Mouse (Mus musculus) neutrophil, adult 5-6 weeks (primary cell): ENCODE measurements around the gene Hdlbp. TPM values are rescaled to one million over a fixed set of nuclear protein-coding genes. Genes with fewer than 3 reads are reported as not detected.
A peak's percentile ranks its signal among the peaks of the same experiment; 100 is the strongest.
"Not testable (repeated sequence)": the region's sequence is repeated elsewhere in the genome, so short reads cannot be mapped to it uniquely, and the experiment has no call there.

Source experiments
- ATAC-seq: fragments of 151-379, 151-347 bp; 2 replicates; pipeline ENCODE4 v1.8.0; 2017; ENCODE audit warnings: mild to moderate bottlenecking, moderate TSS enrichment; ENCODE audit not compliant: insufficient number of reproducible peaks, poor library complexity, low FRiP score, severe bottlenecking; ENCODE audit errors: extremely low read depth
- total RNA-seq: library from RNA; stranded (forward); fragments of 200-1000 nt; gene quantifications from 2 replicates; pipeline ENCODE4 v1.2.3, GENCODE M21; 2017

The Hdlbp gene
- 61.7 and 62.9 TPM in 2 replicates for total RNA-seq

DNA sequence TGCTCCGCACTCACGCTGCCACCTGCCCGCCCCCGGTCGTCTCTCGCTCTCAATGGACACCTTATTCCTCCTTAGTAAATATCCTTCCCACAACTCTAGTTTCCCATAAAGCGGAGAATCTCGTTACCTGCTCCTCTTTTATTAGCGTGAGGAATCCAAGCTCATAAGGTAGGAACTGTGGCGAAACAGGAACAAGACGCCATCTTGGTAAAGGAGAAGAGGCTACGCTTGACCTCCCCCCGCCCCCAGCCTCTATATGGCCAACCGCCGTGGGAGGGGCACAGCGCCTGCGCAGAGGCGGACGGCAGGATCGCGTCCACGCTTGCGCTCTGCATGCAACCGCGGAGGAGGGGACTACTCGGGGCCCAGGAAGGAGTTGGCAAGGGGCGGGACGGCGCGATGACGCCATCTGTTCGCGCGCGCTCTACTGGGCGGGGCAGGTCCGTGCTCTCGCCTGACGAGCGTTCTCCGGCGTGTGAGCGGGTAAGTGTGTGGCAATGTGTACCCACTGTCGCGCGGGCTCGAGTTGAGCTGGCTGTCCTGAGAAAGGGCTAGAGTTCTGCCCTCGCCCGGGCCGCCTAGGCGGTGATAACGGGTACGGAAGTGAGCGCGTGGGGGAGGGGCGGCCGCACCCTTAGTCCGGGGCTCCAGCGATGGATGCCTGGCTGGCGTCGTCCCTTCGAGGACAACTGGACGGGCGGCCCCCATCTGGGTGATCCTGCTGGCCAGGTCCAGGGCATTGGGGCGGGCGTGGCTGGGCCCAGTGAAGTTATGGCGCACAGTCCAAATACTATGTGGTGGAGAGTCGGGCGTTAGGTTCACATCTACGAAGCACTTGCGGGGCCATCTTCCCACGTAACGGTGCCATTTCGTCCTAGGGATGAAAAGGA is at the start of gene Hdlbp:
Hdlbp (minus strand) TSS at position 230 of the 890 bp plus-strand sequence.
- ATAC-seq = peak; percentile 84

GRCm38 (mm10) chr1:93522325-93522724 is 43.7 kb upstream of the Hdlbp start:
- no peak for ATAC-seq

DNA sequence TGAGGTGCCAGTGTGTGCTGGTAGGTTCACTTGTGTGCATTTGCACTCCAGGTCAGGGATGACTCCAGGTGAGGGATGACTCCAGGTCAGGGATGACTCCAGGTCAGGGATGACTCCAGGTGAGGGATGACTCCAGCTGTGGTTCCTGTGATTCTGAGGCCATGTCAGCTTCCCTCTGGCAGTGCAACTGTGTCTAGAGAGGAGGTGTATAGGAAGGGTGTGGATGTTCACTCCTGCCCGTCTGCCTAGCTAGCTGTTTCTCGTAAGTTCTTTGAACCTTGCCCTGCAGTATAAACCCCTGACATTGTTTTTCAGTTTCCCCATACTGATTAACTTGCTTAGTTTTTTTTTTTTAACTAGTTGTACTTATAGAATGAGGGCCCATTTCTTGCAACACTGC is 42.9 kb upstream of the Hdlbp start:
- ATAC-seq = no peak

DNA sequence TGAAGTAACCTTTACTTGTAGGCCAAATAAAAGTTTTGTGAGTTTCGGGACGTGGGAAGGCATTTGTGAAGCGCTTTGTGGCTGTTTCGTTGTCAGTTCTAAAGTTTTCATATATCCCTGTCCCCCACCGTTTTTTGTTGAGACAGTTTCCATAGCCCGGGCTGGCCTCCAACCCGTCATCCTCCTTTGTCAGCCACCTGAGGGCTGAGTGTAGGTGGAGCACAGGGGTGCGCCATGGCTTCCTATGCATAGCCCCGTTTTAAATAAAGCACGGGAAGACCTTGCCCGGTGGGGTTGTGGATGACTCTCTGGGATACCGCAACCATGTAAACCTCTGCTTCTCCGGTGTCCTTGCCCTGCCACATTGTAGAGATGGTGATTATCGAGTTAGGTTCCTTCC is 34.6 kb upstream of the Hdlbp start:
- no peak for ATAC-seq

DNA sequence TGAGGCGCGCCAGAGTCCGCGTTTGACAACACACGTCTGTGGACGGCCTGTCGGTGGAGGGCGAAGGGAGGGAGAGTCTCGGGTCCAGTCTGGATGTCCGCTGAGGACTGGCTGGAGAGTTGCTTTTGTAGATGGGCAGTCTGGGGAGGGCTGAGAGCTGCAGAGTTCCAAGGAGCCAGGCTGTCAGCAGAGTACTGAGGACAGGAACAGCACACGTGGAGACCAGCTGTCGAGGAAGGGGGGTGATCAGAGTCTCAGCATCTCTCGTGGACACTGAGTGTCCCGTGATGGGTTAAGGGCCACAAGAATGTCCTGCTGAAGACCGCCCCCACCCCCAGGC is 33.7 kb upstream of the Hdlbp start:
- no peak for ATAC-seq

DNA sequence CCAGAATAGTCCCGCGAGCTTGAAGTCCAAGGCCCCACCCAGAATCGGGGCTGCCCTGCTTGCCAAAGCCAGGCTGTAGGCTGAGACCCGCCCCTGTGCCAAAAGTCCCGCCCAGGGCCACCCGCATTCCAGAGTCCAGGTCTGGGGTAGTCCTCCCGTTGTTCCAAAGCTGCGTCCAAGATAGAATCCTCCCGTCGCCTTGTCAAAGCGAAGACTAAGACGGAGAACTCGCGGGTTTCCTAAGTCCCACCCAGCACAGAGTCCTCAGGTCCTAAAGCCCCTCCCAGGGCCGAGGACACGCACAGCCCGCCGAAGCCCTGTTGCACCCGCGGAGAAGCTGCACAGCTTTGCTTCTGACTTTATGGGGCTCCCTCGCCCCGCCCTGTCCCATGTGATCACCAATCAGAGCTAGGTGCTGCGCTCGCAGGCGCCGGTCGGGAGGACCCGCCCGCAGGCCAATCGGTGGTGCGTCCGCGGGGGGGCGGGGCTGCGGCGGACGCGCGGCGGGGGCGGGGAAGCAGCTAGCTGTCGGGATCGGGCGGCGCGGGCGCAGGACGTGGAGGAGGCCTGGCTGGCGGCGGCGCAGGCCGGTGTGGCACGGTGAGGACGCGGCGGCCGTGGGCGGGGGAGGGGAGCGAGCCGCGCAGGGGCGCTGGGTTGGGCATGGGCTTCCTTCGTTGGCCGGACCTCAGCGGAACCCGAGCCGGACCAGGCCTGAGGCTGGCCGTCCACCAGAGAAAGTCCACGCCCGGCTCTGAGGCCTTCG is 33.2 kb upstream of the Hdlbp start, which contains the start of gene Farp2:
Farp2 (plus strand) TSS at position 495 of the 766 bp plus-strand sequence.
- peak; percentile 93 for ATAC-seq

DNA sequence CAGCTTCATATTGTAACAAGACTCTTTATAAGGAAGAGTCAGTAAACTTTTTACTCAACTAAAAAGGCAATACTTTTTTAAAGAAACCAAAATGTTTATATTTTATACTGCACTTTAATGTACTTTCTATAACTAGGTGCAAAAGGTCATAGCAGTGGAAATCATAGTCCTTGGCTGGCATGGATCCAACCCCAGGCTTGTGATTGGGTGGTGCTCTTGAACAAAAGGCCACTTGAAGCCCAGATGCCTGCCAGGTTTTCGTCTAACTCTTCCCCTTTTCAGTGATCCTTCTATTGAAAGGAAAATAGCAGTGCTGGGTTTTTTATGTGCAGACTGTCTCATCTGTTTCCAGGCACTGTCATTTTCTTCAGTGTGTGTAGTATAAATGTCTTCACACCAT is 30.0 kb upstream of the Hdlbp start:
- not testable (repeated sequence) for ATAC-seq

- peak; percentile 39; the same call in 1 of the 2 replicates for ATAC-seq
These were observed 28.5 kb upstream of the Hdlbp start for GRCm38 (mm10) chr1:93506944-93507676.

DNA sequence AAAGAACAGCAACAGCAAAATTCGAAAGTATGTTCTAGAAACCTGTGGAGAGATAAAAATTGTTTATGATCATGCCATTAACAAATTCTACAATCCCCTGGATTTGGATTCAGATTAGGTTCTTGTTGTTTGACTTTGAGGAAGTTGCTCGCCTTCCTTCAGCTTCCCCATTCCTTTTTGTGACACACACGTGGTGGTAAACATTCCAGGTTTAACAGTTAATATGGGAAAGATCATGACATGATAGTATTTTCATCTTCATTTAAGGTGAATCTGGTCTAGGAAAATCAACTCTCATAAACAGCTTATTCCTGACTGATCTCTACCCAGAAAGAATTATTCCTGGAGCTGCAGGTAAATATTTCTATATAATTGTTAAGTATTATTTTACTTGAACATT is 16.7 kb upstream of the Hdlbp start:
- no peak for ATAC-seq

DNA sequence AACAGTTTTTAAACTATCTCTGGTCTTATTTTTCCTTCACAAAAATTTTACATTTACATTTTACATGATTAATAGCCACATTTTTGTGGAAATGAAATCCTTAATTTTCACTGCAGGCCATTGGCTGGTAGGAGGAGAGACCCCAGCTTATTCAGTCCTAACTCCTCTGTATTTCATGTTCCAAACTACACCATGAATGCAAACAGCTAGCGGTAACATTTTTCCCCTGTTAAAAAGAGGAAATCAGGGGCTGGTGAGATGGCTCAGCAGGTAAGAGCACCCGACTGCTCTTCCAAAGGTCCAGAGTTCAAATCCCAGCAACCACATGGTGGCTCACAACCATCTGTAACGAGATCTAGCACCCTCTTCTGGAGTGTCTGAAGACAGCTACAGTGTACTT is 7.7 kb upstream of the Hdlbp start:
- not testable (repeated sequence) for ATAC-seq

DNA sequence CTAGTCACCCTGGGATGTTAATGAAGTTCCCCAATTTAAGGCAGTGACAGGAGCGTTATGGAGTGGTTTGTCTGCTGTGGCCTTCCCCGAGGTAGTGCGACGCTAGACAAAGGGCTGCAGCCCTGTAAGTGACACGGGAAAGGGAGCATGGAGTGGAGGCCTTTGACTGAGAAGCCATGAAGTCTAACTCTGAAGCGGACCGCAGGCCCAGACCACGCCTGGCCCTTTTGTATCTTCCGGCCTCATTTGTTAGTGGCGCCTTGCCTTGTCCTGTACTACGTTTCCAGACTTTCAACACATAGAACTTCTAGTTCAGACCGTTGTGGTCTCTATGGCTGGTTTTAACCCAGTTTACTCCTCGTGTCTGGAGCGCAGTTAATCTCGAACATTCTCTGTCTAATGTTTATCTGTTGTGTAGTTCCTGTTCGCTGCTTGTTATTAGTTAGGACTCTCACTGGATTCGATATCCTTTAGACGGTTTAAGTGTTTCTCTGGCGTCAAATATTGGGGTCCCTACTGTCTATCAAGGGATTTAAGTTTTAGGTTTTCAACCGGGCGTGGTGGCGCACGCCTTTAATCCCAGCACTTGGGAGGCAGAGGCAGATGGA is 965 bp upstream of the Hdlbp start:
- no peak for ATAC-seq

- peak; percentile 79 for ATAC-seq
These were observed 643 bp downstream of the Hdlbp start for GRCm38 (mm10) chr1:93477758-93478585.

- ATAC-seq = no peak
These were observed 2.9 kb downstream of the Hdlbp start for GRCm38 (mm10) chr1:93475694-93476093.

- ATAC-seq = no peak
These were observed 10.0 kb downstream of the Hdlbp start for GRCm38 (mm10) chr1:93468626-93469025.

GRCm38 (mm10) chr1:93465746-93466145 is 12.9 kb downstream of the Hdlbp start:
- no peak for ATAC-seq

GRCm38 (mm10) chr1:93465066-93465465 is 13.5 kb downstream of the Hdlbp start:
- ATAC-seq = no peak

- ATAC-seq = no peak
These were observed 19.5 kb downstream of the Hdlbp start for GRCm38 (mm10) chr1:93459101-93459500.

DNA sequence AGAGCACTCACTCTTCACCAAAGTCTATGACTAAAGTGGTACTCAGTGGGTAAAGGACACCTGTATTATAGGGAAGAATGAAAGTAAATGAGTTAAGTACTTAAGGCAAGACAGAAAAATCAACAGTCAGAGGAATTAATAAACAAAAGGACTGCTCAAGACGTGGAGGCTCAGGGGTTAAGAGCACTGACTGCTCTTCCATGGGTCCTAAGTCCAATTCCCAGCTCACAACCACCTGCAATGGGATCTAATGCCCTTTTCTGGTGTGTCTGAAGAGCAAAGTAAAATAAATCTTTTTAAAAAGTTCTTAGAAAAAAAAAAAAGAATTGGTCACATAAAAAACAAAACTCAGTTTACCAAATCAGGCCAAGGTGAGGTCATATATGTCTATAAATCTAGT is 20.3 kb downstream of the Hdlbp start:
- ATAC-seq = no peak
